Mouse (Mus musculus) midbrain, embryonic 13.5 days (tissue): ENCODE measurements around the gene Rab33b. TPM values are rescaled to one million over a fixed set of nuclear protein-coding genes. Genes with fewer than 3 reads are reported as not detected.
A peak's percentile ranks its signal among the peaks of the same experiment; 100 is the strongest.

Experiments
- ATAC-seq: fragments of 200-750 bp; cut with Nextera tagmentation; 2 replicates; pipeline ENCODE4 v1.8.0; 2017; ENCODE audit warnings: mild to moderate bottlenecking, moderate TSS enrichment, moderate library complexity
- H3K27ac ChIP-seq: fragments of 300-500 bp; sonication (generic); 2 replicates; pipeline ENCODE4 v1.5.1; 2015; ENCODE audit warnings: inconsistent platforms, mild to moderate bottlenecking, moderate library complexity
- H3K27me3 ChIP-seq: fragments of 300-500 bp; sonication (generic); 2 replicates; pipeline ENCODE4 v1.6.1; 2015; ENCODE audit warnings: mild to moderate bottlenecking, inconsistent platforms
- H3K36me3 ChIP-seq: fragments of 300-500 bp; sonication (generic); 2 replicates; pipeline ENCODE4 v1.6.1; 2015; ENCODE audit warnings: mild to moderate bottlenecking, inconsistent platforms
- H3K4me1 ChIP-seq: fragments of 300-500 bp; sonication (generic); replicated peaks from 2 replicates; pipeline ENCODE4 v1.6.1; 2015; ENCODE audit warnings: inconsistent platforms
- H3K4me2 ChIP-seq: fragments of 300-500 bp; sonication (generic); replicated peaks from 2 replicates; pipeline ENCODE4 v1.6.1; 2015; ENCODE audit warnings: moderate library complexity, mild to moderate bottlenecking, inconsistent platforms
- H3K4me3 ChIP-seq: fragments of 300-500 bp; sonication (generic); replicated peaks from 2 replicates; pipeline ENCODE4 v1.5.1; 2015; ENCODE audit warnings: mild to moderate bottlenecking, inconsistent platforms
- H3K9ac ChIP-seq: fragments of 300-500 bp; sonication (generic); replicated peaks from 2 replicates; pipeline ENCODE4 v1.6.1; 2015; ENCODE audit warnings: mild to moderate bottlenecking, inconsistent platforms
- H3K9me3 ChIP-seq: fragments of 300-500 bp; sonication (generic); 2 replicates; pipeline ENCODE4 v1.6.1; 2016; ENCODE audit warnings: mild to moderate bottlenecking, inconsistent platforms
- WGBS: fragments of 180-500 bp; shearing (Covaris S2); methylation state at CpG from one replicate; pipeline ENCODE4 v1.1.7; 2015; 5-methylcytosine and 5-hydroxymethylcytosine counted together
- polyA plus RNA-seq: library from polyadenylated mRNA; unstranded; fragments of >200 nt; fragmentation: Nextera tagmentation; extraction: Ambion mirVana; gene quantifications from 2 replicates; pipeline ENCODE4 v1.2.1, GENCODE M21; 2015

Rab33b gene
- polyA plus RNA-seq, 1 experiment from 2014 or later = 22.0 TPM

DNA sequence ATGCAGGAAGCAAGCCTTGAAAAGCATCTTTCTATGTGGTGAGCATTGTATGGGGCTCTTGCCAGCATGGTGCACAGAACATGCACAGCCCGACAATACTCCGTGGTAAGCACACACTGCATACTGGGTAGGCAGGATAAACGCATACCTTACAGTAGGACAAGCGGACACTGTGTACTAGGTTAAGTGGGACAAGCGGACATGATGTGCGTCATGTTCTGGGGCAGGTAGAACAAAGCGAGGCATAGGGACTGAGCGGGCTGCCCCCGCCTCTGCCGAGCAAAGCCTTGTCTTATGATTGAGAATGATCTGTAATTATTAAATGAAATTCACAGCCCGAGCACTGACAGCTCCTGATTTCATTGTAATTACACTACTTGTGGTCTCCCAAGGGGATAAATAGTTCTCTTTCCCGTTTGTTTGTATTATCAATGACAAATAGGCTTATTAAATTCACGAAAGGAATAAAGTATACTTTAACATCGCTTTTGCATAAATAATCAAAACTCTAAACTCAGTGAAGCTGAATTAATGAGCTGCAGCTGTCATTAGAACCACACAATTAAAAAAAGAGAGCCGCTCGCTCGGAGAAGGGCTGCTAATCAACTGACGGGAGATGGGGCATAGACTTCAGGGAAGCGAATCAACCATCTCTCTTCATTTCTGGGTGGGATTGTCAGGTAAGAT is 60.9 kb downstream of the Rab33b start:
- Histone ChIP-seq H3K9ac (no peak overlapping the region), H3K4me1 (no peaks in the 10 kb centered on the region), H3K27ac (peak overlapping the region; percentile 32; the same call in 1 of the 2 replicates), H3K36me3 (peaks cover 64% of the 10 kb centered on the region), H3K27me3 (no peaks in the 10 kb centered on the region), H3K9me3 (no peaks in the 10 kb centered on the region), H3K4me3 (no peak overlapping the region), H3K4me2 (no peak overlapping the region)
- peak; percentile 68 for ATAC-seq
- 69% methylated on average over 19 of the region's 19 CpGs for WGBS

Other genes with a start within 250 kb of the Rab33b start
- 50.3 and 51.3 TPM in 2 replicates for gene Elf2, start 143.3 kb upstream of the Rab33b start, polyA plus RNA-seq
- 5.6 and 12.0 TPM in 2 replicates for gene Mgarp, start 87.2 kb upstream of the Rab33b start, polyA plus RNA-seq
- 772 and 835 TPM in 2 replicates for gene Ndufc1, start 74.9 kb upstream of the Rab33b start, polyA plus RNA-seq
- gene Naa15, start 68.8 kb upstream of the Rab33b start, polyA plus RNA-seq = 56.4 and 63.7 TPM in 2 replicates
- gene Setd7, start 77.0 kb downstream of the Rab33b start, polyA plus RNA-seq = 4.6 TPM in 2 replicates
- gene Mgst2, start 176.4 kb downstream of the Rab33b start, polyA plus RNA-seq = 0.44 and 1.1 TPM in 2 replicates